12 mouse cellular contexts compared by ENCODE assay signal in genomic region chr8:122986501-122987184, GRCm38 (mm10). TPM values are rescaled to one million over a fixed set of nuclear protein-coding genes. Genes with fewer than 3 reads are reported as not detected.
DNase-seq lines count a peak whose midpoint lies in the region; ATAC-seq and TF ChIP-seq lines count a peak whose summit lies in the region.
"Had no signal": no experiment of that assay in that cellular context is flagged by ENCODE, and none has a peak within 500 bp of the region (broad histone marks: within the 10 kb centered on the region; RNA-seq: fewer than 3 reads in every experiment).

No protein-coding gene starts in this region.

- peak; percentile 24; the same call in 1 of the 2 replicates for ATAC-seq in megakaryocyte progenitor cell, adult 5-6 weeks (replicated peaks; ENCODE audit: poor library complexity)
- ATAC-seq: forebrain, postnatal 0 days had no signal

- peaks cover 59% of the 10 kb centered on the region for H3K79me2 ChIP-seq in liver, adult 2 months (ENCODE audit: control insufficient read depth, insufficient read depth, low read length)

- no peak overlapping the region for H3K4me3 ChIP-seq in liver, adult 2 months (ENCODE audit: insufficient read depth, low read depth, low read length)

- WGBS in liver, adult 2 months: 69% methylated on average over 8 of the region's 8 CpGs

- DNase-seq in liver, adult 2 months (ENCODE audit: extremely low read depth, low read depth, low spot score): no peak
- DNase-seq in liver (no peak), ZHBTc4 (ENCODE audit: low read depth, low spot score) (peak; percentile 35), MN1 (ENCODE audit: low spot score) (no peak)
- DNase-seq in thymus, postnatal 4 days: peak; percentile 57
- no peak for DNase-seq in heart, adult 8-10 months (ENCODE audit: low spot score)
- DNase-seq: cerebellum, adult 18-20 months; forebrain, postnatal 0 days; kidney, adult 2 months; layer of hippocampus, adult 9-11 months had no signal

- no peaks in the 10 kb centered on the region for H3K36me3 ChIP-seq in liver, adult 2 months (ENCODE audit: control insufficient read depth, insufficient read depth, low read length)

- no peaks in the 10 kb centered on the region for H3K27me3 ChIP-seq in liver, adult 2 months (ENCODE audit: control insufficient read depth, insufficient read depth, low read length)
- H3K27me3 ChIP-seq: CH12.LX had no signal

- no peak overlapping the region for H3K9ac ChIP-seq in liver, adult 2 months (ENCODE audit: low read depth, low read length)
- H3K9ac ChIP-seq: forebrain, postnatal 0 days had no signal

- no peak for TF ChIP-seq POLR2A in liver, adult 2 months (IDR thresholded peaks at IDR 0.05; ENCODE audit: extremely low read depth, insufficient read depth, low read length)

- H3K4me1 ChIP-seq in liver, adult 2 months (ENCODE audit: control insufficient read depth, insufficient read depth, low read length): peaks cover 53% of the 10 kb centered on the region

- 0 out of 2 replicates have a peak overlapping the region, but pooled peaks have one; percentile 8 for H3K27ac ChIP-seq in liver, adult 2 months (replicated peaks; ENCODE audit: insufficient read depth, low read depth, low read length)

- TF ChIP-seq CTCF in liver, adult 2 months (IDR thresholded peaks at IDR 0.05; ENCODE audit: low read depth, low read length): no peak

RNA-seq across cellular contexts. Expression of gene Ankrd11, which starts 55.4 kb away (rescaled TPM):
- 22.1 and 28.0 TPM in 2 replicates for total RNA-seq in liver, adult 2 months (2014; rRNA removed)
- polyA plus RNA-seq in liver, adult 2 months (2012; rRNA removed): 22.7 and 28.3 TPM in 2 replicates
- total RNA-seq in megakaryocyte progenitor cell, adult 5-6 weeks (2015): 76.4 and 79.6 TPM in 2 replicates
- total RNA-seq in megakaryocyte progenitor cell, adult 5-6 weeks (2017): 69.2 and 72.6 TPM in 2 replicates
- total RNA-seq in heart, adult 8-10 months (2022): 10 to 100 TPM; 71.5 to 75.9 (median 75.2) TPM

Comparison
In these comparisons a context has a peak if more than half of its experiments do, and no peak if none do; other contexts are left out.
1. DNase-seq: peak in ZHBTc4 (single experiment) and thymus, postnatal 4 days (single experiment); none in liver, adult 2 months (single experiment), liver (single experiment), MN1 (single experiment) and heart, adult 8-10 months (single experiment).